Mouse (Mus musculus): Measurements from ENCODE around the gene Pop5. TPM values are rescaled to one million over a fixed set of nuclear protein-coding genes. Genes with fewer than 3 reads are reported as not detected.

Pop5 gene
- total and polyA plus RNA-seq, 2 experiments from 2014 or later = 41.1 to 57.9 TPM

DNA sequence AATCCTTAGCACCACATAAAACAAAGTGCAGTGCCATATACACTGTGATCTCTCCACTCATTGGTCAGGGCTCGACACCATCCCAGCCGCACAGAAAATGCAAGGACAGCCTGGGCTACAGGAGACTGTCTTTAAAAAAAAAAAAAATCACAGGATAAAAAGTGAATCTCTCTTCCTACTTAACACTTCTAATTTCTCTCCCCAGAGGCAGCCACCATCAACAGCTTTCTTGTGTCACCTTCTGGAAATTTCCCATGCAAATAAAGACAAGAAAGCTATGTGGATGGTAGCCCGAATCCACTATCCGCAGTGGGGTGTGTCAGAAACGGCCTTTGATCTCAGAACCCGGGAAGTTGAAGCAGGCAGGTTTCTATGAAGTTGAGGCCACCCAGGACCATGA, 3.1 kb upstream of the Pop5 start:
- no peak for DNase-seq (ENCODE audit: low spot score)
- no peak overlapping the region for H3K27ac ChIP-seq (ENCODE audit: low read depth)
- no peaks in the 10 kb centered on the region for H3K36me3 ChIP-seq (replicated peaks; ENCODE audit: control insufficient read depth, insufficient read depth, low read length)
- H3K4me1 ChIP-seq (ENCODE audit: control insufficient read depth, insufficient read depth) = no peaks in the 10 kb centered on the region
- TF ChIP-seq EP300 (IDR thresholded peaks at IDR 0.05; ENCODE audit: low read depth) = no peak
- no peak for TF ChIP-seq CTCF (IDR thresholded peaks at IDR 0.05; ENCODE audit: low read depth)
- WGBS = 75% methylated on average over 6 of the region's 6 CpGs
- H3K9me3 ChIP-seq (replicated peaks; ENCODE audit: control insufficient read depth, low read length) = no peaks in the 10 kb centered on the region
- no peak overlapping the region for H3K4me2 ChIP-seq (ENCODE audit: low read depth, low read length)
- no peaks in the 10 kb centered on the region for H3K27me3 ChIP-seq (ENCODE audit: control insufficient read depth, insufficient read depth, low read length)
- H3K9ac ChIP-seq (replicated peaks; ENCODE audit: low read depth, low read length) = no peak overlapping the region
- H3K4me3 ChIP-seq (ENCODE audit: low read depth, low read length) = no peak overlapping the region
- ATAC-seq (ENCODE audit: insufficient read depth, low read depth) = no peak

DNA sequence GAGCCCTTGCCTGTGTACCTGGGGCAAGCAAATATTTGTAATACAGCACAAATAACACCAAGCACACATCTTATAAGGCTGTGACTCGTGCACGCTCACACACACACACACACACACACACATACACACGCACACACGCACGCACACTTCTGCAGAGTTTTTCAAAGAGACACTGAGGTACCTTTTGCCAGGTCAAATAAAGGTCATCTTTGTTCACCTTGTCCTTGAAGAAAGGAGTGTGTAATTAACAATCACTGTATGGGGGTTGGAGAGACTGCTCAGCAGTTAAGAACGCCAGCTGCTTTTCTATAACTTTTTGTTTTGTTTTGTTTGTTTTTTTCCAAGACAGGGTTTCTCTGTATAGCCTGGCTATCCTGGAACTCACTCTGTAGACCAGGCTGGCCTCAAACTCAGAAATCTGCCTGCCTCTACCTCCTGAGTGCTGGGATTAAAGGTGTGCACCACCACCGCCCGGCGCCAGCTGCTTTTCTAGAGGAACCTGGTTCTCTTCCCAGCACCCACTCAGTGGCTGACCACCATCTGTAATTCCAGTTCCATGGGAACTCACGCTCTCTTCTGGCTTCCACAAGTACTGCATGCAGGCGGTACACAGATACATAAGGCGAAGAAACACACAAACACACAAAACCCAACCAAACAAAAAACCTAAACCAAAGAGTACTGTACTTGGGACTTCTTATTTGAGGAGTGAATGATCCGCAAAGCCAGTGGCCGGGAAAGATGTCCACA, 2.4 kb upstream of the Pop5 start:
- Histone ChIP-seq H3K4me2 (ENCODE audit: low read depth, low read length) (no peak overlapping the region), H3K27ac (ENCODE audit: low read depth) (no peak overlapping the region), H3K4me3 (ENCODE audit: low read depth, low read length) (no peak overlapping the region), H3K36me3 (replicated peaks; ENCODE audit: control insufficient read depth, insufficient read depth, low read length) (no peaks in the 10 kb centered on the region), H3K9ac (replicated peaks; ENCODE audit: low read depth, low read length) (no peak overlapping the region), H3K9me3 (replicated peaks; ENCODE audit: control insufficient read depth, low read length) (no peaks in the 10 kb centered on the region), H3K27me3 (ENCODE audit: control insufficient read depth, insufficient read depth, low read length) (no peaks in the 10 kb centered on the region), H3K4me1 (ENCODE audit: control insufficient read depth, insufficient read depth) (no peaks in the 10 kb centered on the region)
- TF ChIP-seq EP300 (IDR thresholded peaks at IDR 0.05; ENCODE audit: low read depth) (no peak), CTCF (IDR thresholded peaks at IDR 0.05; ENCODE audit: low read depth) (no peak)
- 93% methylated on average over 14 of the region's 14 CpGs for WGBS
- no peak for DNase-seq (ENCODE audit: low spot score)
- ATAC-seq (ENCODE audit: insufficient read depth, low read depth) = no peak

DNA sequence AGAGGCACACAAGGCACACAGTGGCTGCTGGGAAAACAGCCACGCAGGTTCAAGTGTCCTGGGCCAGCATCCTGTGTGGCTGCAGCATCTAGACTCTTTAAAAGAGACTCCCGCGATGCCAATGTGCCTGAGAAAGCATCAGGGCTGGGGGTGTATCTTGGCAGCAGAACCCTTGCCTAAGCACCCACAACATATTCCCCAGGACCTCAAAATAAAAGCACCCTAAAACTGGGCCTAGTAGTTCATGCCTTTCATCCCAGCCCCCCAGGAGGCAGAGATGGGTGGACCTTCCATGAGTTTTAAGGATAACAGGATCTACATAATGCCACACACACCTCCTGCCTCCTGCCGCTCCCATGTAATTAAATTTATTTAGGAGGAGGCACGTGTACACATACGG, 1.1 kb upstream of the Pop5 start:
- ATAC-seq (ENCODE audit: insufficient read depth, low read depth) (no peak), DNase-seq (ENCODE audit: low spot score) (no peak)
- no peaks in the 10 kb centered on the region for H3K27me3 ChIP-seq (ENCODE audit: control insufficient read depth, insufficient read depth, low read length)
- no peak for TF ChIP-seq CTCF (IDR thresholded peaks at IDR 0.05; ENCODE audit: low read depth)
- no peak for TF ChIP-seq EP300 (IDR thresholded peaks at IDR 0.05; ENCODE audit: low read depth)
- H3K4me1 ChIP-seq (ENCODE audit: control insufficient read depth, insufficient read depth) = 0 out of 2 replicates have a peak, but pooled peaks cover 6% of the 10 kb centered on the region
- H3K36me3 ChIP-seq (replicated peaks; ENCODE audit: control insufficient read depth, insufficient read depth, low read length) = no peaks in the 10 kb centered on the region
- 81% methylated on average over 6 of the region's 6 CpGs for WGBS
- H3K27ac ChIP-seq (ENCODE audit: low read depth) = no peak overlapping the region
- H3K9ac ChIP-seq (replicated peaks; ENCODE audit: low read depth, low read length) = no peak overlapping the region
- H3K9me3 ChIP-seq (replicated peaks; ENCODE audit: control insufficient read depth, low read length) = no peaks in the 10 kb centered on the region
- H3K4me2 ChIP-seq (ENCODE audit: low read depth, low read length) = no peak overlapping the region
- H3K4me3 ChIP-seq (ENCODE audit: low read depth, low read length) = no peak overlapping the region

DNA sequence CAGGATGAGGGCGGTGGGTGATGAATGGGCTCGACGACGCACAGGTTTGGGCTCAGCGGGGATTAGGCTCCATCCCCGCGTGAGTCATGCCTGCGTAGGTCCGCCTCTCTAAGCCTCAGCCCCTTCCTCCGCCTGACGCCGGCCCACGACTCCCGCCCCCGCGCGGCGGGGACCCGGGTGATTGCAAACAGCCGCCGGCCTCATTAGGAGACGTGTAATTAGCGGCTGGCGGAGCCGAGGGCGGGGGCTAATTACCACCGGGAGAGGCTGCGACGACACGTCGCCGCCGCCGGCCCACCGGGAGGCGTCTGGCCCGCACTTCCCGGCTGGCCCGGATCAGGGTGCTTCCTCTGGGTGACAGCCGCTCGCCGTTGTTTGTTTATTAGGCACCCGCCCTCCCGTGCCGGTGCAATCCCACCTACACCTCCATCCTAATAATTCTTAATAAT, 289 bp upstream of the Pop5 start:
- peak overlapping the region; percentile 50 for H3K4me3 ChIP-seq (ENCODE audit: low read depth, low read length)
- WGBS = under 1% methylated on average over 45 of the region's 45 CpGs
- peak overlapping the region; percentile 47 for H3K9ac ChIP-seq (replicated peaks; ENCODE audit: low read depth, low read length)
- 0 out of 2 replicates have a peak, but pooled peaks cover 6% of the 10 kb centered on the region for H3K4me1 ChIP-seq (ENCODE audit: control insufficient read depth, insufficient read depth)
- no peaks in the 10 kb centered on the region for H3K27me3 ChIP-seq (ENCODE audit: control insufficient read depth, insufficient read depth, low read length)
- peak; percentile 37 for ATAC-seq (ENCODE audit: insufficient read depth, low read depth)
- DNase-seq (ENCODE audit: low spot score) = peak; percentile 55
- no peaks in the 10 kb centered on the region for H3K9me3 ChIP-seq (replicated peaks; ENCODE audit: control insufficient read depth, low read length)
- H3K27ac ChIP-seq (ENCODE audit: low read depth) = peak overlapping the region; percentile 28
- TF ChIP-seq CTCF (IDR thresholded peaks at IDR 0.05; ENCODE audit: low read depth) (no peak), EP300 (IDR thresholded peaks at IDR 0.05; ENCODE audit: low read depth) (no peak)
- peaks cover 6% of the 10 kb centered on the region for H3K36me3 ChIP-seq (replicated peaks; ENCODE audit: control insufficient read depth, insufficient read depth, low read length)
- H3K4me2 ChIP-seq (ENCODE audit: low read depth, low read length) = peak overlapping the region; percentile 81

DNA sequence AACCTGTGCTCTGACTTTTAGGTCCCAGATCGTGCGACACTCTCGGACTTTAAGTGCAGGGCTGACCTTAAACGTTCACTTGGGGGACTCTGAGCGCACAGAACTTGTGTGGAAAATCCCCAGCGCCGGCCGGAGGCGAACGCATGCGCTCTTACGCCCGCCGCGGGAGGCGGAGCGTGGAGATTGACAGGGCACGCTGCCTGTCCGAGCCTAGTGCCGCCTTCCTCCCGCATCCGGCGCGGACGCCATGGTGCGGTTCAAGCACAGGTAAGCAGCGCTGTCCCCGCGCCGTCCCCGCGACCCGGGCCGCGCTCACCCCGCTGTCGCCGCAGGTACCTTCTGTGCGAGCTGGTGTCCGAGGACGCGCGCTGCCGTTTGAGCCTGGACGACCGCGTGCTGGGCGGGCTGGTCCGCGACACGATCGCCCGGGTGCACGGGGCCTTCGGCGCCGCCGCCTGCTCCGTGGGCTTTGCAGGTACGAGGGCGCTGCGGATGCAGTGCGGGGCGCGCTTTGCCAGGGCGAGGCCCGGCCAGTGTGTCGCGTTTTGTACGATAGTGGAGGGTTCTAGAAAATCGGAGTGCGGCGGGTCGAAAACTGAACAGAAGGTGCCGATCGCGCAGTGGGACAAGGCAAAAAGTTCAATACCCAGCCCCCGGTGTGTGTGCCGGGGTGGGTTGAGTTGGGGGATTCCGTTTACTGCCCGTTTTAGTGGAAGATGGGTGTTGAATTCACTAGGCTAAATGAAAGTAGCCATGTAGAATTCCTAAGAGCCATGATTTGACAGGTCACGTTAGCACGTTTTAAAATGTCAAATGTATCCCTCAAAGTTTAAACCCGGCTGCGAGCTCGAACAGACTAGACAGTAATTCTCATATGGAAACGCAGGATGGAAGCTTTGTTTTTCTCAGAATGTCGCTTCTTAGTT, 2.4 kb downstream of the Pop5 start:
- under 1% methylated on average over 88 of the region's 88 CpGs for WGBS
- TF ChIP-seq CTCF (IDR thresholded peaks at IDR 0.05; ENCODE audit: low read depth) (no peak), EP300 (IDR thresholded peaks at IDR 0.05; ENCODE audit: low read depth) (no peak)
- peak overlapping the region; percentile 79 for H3K4me3 ChIP-seq (ENCODE audit: low read depth, low read length)

More for the DNA sequence above, 2.4 kb downstream of the Pop5 start:
- Histone ChIP-seq H3K4me1 (ENCODE audit: control insufficient read depth, insufficient read depth) (0 out of 2 replicates have a peak, but pooled peaks cover 6% of the 10 kb centered on the region), H3K9me3 (replicated peaks; ENCODE audit: control insufficient read depth, low read length) (no peaks in the 10 kb centered on the region), H3K27me3 (ENCODE audit: control insufficient read depth, insufficient read depth, low read length) (no peaks in the 10 kb centered on the region), H3K4me2 (ENCODE audit: low read depth, low read length) (peak overlapping the region; percentile 97), H3K36me3 (replicated peaks; ENCODE audit: control insufficient read depth, insufficient read depth, low read length) (peaks cover 33% of the 10 kb centered on the region), H3K9ac (replicated peaks; ENCODE audit: low read depth, low read length) (peak overlapping the region; percentile 63), H3K27ac (ENCODE audit: low read depth) (peak overlapping the region; percentile 77)
- ATAC-seq (ENCODE audit: insufficient read depth, low read depth) = peak; percentile 83
- peak; percentile 91 for DNase-seq (ENCODE audit: low spot score)

Measured in heart, postnatal 0 days (tissue).